Mouse (Mus musculus): ENCODE measurements at regions not wholly inside any gene's neighbourhood (a gene's known extent, or its start where the extent isn't known, plus 50 kb on each side); places are given as distances from the start of the nearest gene placed in this dataset.

GRCm38 (mm10) chr11:43952151-43952550 is 51.1 kb upstream of the Adra1b start:
- in situ Hi-C loops (cut with MboI, MseI), result no loop called here

GRCm38 (mm10) chr11:43958241-43958975 is 57.4 kb upstream of the Adra1b start:
- in situ Hi-C loops (cut with MboI, MseI), result no loop called here

- in situ Hi-C loops (cut with MboI, MseI), result no loop called here
Observed at GRCm38 (mm10) chr11:43958976-43959315, 57.9 kb upstream of the Adra1b start.

- in situ Hi-C loops (cut with MboI, MseI), result no loop called here
Observed at GRCm38 (mm10) chr11:43960348-43961105, 59.5 kb upstream of the Adra1b start.

GRCm38 (mm10) chr11:43961398-43962070 is 60.5 kb upstream of the Adra1b start:
- in situ Hi-C loops (cut with MboI, MseI), result no loop called here

- in situ Hi-C loops (cut with MboI, MseI), result no loop called here
Observed at GRCm38 (mm10) chr11:43967764-43968163, 66.8 kb upstream of the Adra1b start.

GRCm38 (mm10) chr11:43971886-43972285 is 70.9 kb upstream of the Adra1b start:
- in situ Hi-C loops (cut with MboI, MseI), result no loop called here

GRCm38 (mm10) chr11:43976024-43976423 is 75.0 kb upstream of the Adra1b start:
- in situ Hi-C loops (cut with MboI, MseI), result no loop called here

- in situ Hi-C loops (cut with MboI, MseI), result no loop called here
Observed at GRCm38 (mm10) chr11:43979406-43979805, 78.4 kb upstream of the Adra1b start.

- in situ Hi-C loops (cut with MboI, MseI), result no loop called here
Observed at GRCm38 (mm10) chr11:43980444-43980843, 79.4 kb upstream of the Adra1b start.

GRCm38 (mm10) chr11:43989911-43990430 is 89.0 kb upstream of the Adra1b start:
- in situ Hi-C loops (cut with MboI, MseI), result no loop called here

- in situ Hi-C loops (cut with MboI, MseI), result no loop called here
Observed at GRCm38 (mm10) chr11:43992011-43992471, 91.0 kb upstream of the Adra1b start.

GRCm38 (mm10) chr11:43998046-43998725 is 97.2 kb upstream of the Adra1b start:
- in situ Hi-C loops (cut with MboI, MseI), result no loop called here

- in situ Hi-C loops (cut with MboI, MseI), result no loop called here
Observed at GRCm38 (mm10) chr11:44000056-44000455, 99.0 kb upstream of the Adra1b start.

GRCm38 (mm10) chr11:44001843-44002589 is 101.0 kb upstream of the Adra1b start:
- in situ Hi-C loops (cut with MboI, MseI), result no loop called here

GRCm38 (mm10) chr11:44002716-44003522 is 101.9 kb upstream of the Adra1b start:
- in situ Hi-C loops (cut with MboI, MseI), result no loop called here

- in situ Hi-C loops (cut with MboI, MseI), result no loop called here
Observed at GRCm38 (mm10) chr11:44007526-44008040, 106.6 kb upstream of the Adra1b start.

GRCm38 (mm10) chr11:44012314-44012713 is 111.3 kb upstream of the Adra1b start:
- in situ Hi-C loops (cut with MboI, MseI), result no loop called here

- in situ Hi-C loops (cut with MboI, MseI), result no loop called here
Observed at GRCm38 (mm10) chr11:44013841-44014240, 112.8 kb upstream of the Adra1b start.

- in situ Hi-C loops (cut with MboI, MseI), result no loop called here
Observed at GRCm38 (mm10) chr11:44021638-44022037, 120.6 kb upstream of the Adra1b start.

Measured in T-helper 1 cell (primary cell).